Mouse (Mus musculus) liver, embryonic 14.5 days (tissue): ENCODE measurements around the gene Pde11a.

Source experiments
- CTCF ChIP-seq: IDR thresholded peaks from 2 replicates; pipeline ENCODE4 v1.5.1; 2016; ENCODE audit warnings: antibody characterized with exemption, low read depth, control low read depth
- EP300 ChIP-seq: IDR thresholded peaks from 2 replicates; pipeline ENCODE4 v1.6.1; 2016; ENCODE audit warnings: antibody characterized with exemption, low read depth

DNA sequence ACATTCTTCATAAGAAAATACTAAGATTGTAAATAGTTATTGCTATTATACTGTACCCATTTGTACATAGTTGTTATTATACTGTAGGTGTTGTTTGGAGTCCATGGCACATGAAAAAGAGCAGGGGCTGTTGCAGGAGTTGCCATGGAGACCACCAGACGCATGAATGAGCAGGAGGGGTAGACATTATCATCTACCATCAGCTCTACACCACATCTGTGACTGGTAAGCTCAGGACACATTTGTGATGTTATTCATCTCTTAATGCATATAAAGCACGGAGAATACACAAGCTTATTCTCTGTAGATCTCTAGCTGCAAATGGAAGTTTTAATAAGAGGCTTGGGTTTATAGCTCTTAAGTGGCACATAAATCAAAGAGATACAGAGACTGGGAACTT is 179.6 kb downstream of the Pde11a start:
- TF ChIP-seq CTCF (no peak), EP300 (no peak)
